Mouse (Mus musculus) heart, postnatal 0 days (tissue): ENCODE results near the gene Nudt8.

Experiments
- CTCF ChIP-seq: IDR thresholded peaks from 2 replicates; pipeline ENCODE4 v1.5.1; 2016; ENCODE audit warnings: antibody characterized with exemption, control low read depth, low read depth
- EP300 ChIP-seq: IDR thresholded peaks from 2 replicates; pipeline ENCODE4 v1.6.1; 2016; ENCODE audit warnings: antibody characterized with exemption, low read depth

- peak; percentile 30 for TF ChIP-seq CTCF
- TF ChIP-seq EP300: no peak
Observed at GRCm38 (mm10) chr19:3966330-3967075, 33.9 kb upstream of the Nudt8 start.
